Mouse (Mus musculus) liver, postnatal 0 days (tissue): Measurements from ENCODE around the gene E130116L18Rik. TPM values are rescaled to one million over a fixed set of nuclear protein-coding genes. Genes with fewer than 3 reads are reported as not detected.
"Not testable (repeated sequence)": the region's sequence is repeated elsewhere in the genome, so short reads cannot be mapped to it uniquely, and the experiment has no call there.

ENCODE experiments used
- ATAC-seq: fragments of 200-750 bp; cut with Nextera tagmentation; 2 replicates; pipeline ENCODE4 v1.8.0; 2017; ENCODE audit warnings: mild to moderate bottlenecking, moderate library complexity
- DNase-seq: peaks from one replicate; pipeline ENCODE4 v3.0.0-alpha.2; 2016
- H3K27ac ChIP-seq: fragments of 300-500 bp; sonication (generic); 2 replicates; pipeline ENCODE4 v1.5.1; 2014; ENCODE audit warnings: antibody characterized with exemption, moderate library complexity, mild to moderate bottlenecking, low read depth
- H3K27me3 ChIP-seq: fragments of 300-500 bp; sonication (generic); 2 replicates; pipeline ENCODE4 v1.6.1; 2014; ENCODE audit warnings: low read length, control low read depth, mixed read lengths; ENCODE audit not compliant: insufficient read depth
- H3K36me3 ChIP-seq: fragments of 300-500 bp; sonication (generic); replicated peaks from 2 replicates; pipeline ENCODE4 v1.6.1; 2014; ENCODE audit warnings: mild to moderate bottlenecking, control low read depth, low read length, moderate library complexity, mixed read lengths; ENCODE audit not compliant: insufficient read depth
- H3K4me1 ChIP-seq: fragments of 300-500 bp; sonication (generic); 2 replicates; pipeline ENCODE4 v1.6.1; 2014; ENCODE audit warnings: antibody characterized with exemption, mild to moderate bottlenecking, control low read depth; ENCODE audit not compliant: insufficient read depth
- H3K4me2 ChIP-seq: fragments of 300-500 bp; sonication (generic); 2 replicates; pipeline ENCODE4 v1.6.1; 2014; ENCODE audit warnings: low read depth, mild to moderate bottlenecking, low read length, moderate library complexity, mixed read lengths
- H3K4me3 ChIP-seq: fragments of 300-500 bp; sonication (generic); 2 replicates; pipeline ENCODE4 v1.5.1; 2014; ENCODE audit warnings: low read depth, low read length
- H3K9ac ChIP-seq: fragments of 300-500 bp; sonication (generic); replicated peaks from 2 replicates; pipeline ENCODE4 v1.6.1; 2014; ENCODE audit warnings: mild to moderate bottlenecking, moderate library complexity
- H3K9me3 ChIP-seq: fragments of 300-500 bp; sonication (generic); 2 replicates; pipeline ENCODE4 v1.6.1; 2016; ENCODE audit warnings: mild to moderate bottlenecking, control low read depth, low read length, mixed read lengths
- CTCF ChIP-seq: sonication (generic); IDR thresholded peaks from 2 replicates; pipeline ENCODE4 v1.5.1; 2016; ENCODE audit warnings: antibody characterized with exemption, low read depth
- EP300 ChIP-seq: IDR thresholded peaks from 2 replicates; pipeline ENCODE4 v1.6.1; 2016; ENCODE audit warnings: antibody characterized with exemption, low read depth, mild to moderate bottlenecking
- WGBS: fragments of 180-500 bp; shearing (Covaris S2); extraction: QIAGEN DNeasy Blood & Tissue Kit; methylation state at CpG from one replicate; pipeline ENCODE4 v1.1.7; 2014; ENCODE audit not compliant: insufficient replicate concordance; 5-methylcytosine and 5-hydroxymethylcytosine counted together
- polyA plus RNA-seq: library from polyadenylated mRNA; unstranded; fragments of >200 nt; fragmentation: Nextera tagmentation; extraction: Ambion mirVana; gene quantifications from 2 replicates; pipeline ENCODE4 v1.2.1, GENCODE M21; 2015

E130116L18Rik gene
- polyA plus RNA-seq, 1 experiment from 2014 or later: not detected

- no peaks in the 10 kb centered on the region for H3K27me3 ChIP-seq
- DNase-seq: no peak
- H3K4me1 ChIP-seq: peaks cover 8% of the 10 kb centered on the region
- H3K27ac ChIP-seq: 0 out of 2 replicates have a peak overlapping the region, but pooled peaks have one; percentile 11
- H3K9me3 ChIP-seq: no peaks in the 10 kb centered on the region
- TF ChIP-seq EP300: no peak
- TF ChIP-seq CTCF: no peak
- H3K4me2 ChIP-seq: no peak overlapping the region
- H3K4me3 ChIP-seq: no peak overlapping the region
- H3K9ac ChIP-seq: no peak overlapping the region
- ATAC-seq: no peak
- H3K36me3 ChIP-seq: peaks cover 30% of the 10 kb centered on the region
- 70% methylated on average over 8 of the region's 8 CpGs for WGBS
Measured at GRCm38 (mm10) chr5:25252825-25253544, 30.0 kb upstream of the E130116L18Rik start.

GRCm38 (mm10) chr5:25252423-25252822, 29.5 kb upstream of the E130116L18Rik start:
- Histone ChIP-seq H3K27ac (peak overlapping the region; percentile 55; the same call in 1 of the 2 replicates), H3K4me1 (peaks cover 8% of the 10 kb centered on the region), H3K9me3 (no peaks in the 10 kb centered on the region), H3K27me3 (no peaks in the 10 kb centered on the region), H3K36me3 (peaks cover 27% of the 10 kb centered on the region), H3K4me3 (no peak overlapping the region), H3K9ac (no peak overlapping the region), H3K4me2 (no peak overlapping the region)
- TF ChIP-seq CTCF (no peak), EP300 (no peak)
- DNase-seq: no peak
- peak; percentile 33; the same call in 1 of the 2 replicates for ATAC-seq
- 55% methylated on average over 2 of the region's 2 CpGs for WGBS

- 0 out of 2 replicates have a peak, but pooled peaks have one; percentile 40 for ATAC-seq
- no peak for DNase-seq
- Histone ChIP-seq H3K9ac (no peak overlapping the region), H3K9me3 (no peaks in the 10 kb centered on the region), H3K27ac (peak overlapping the region; percentile 53), H3K36me3 (peaks cover 7% of the 10 kb centered on the region; the same call in 1 of the 2 replicates), H3K4me2 (no peak overlapping the region), H3K4me1 (peaks cover 3% of the 10 kb centered on the region; the same call in 1 of the 2 replicates), H3K4me3 (no peak overlapping the region), H3K27me3 (no peaks in the 10 kb centered on the region)
- WGBS: 53% methylated on average over 3 of the region's 3 CpGs
- TF ChIP-seq EP300 (no peak), CTCF (no peak)
Measured at GRCm38 (mm10) chr5:25247036-25247435, 24.1 kb upstream of the E130116L18Rik start.

GRCm38 (mm10) chr5:25246473-25246865, 23.5 kb upstream of the E130116L18Rik start:
- Histone ChIP-seq H3K9ac (no peak overlapping the region), H3K4me2 (no peak overlapping the region), H3K27ac (peak overlapping the region; percentile 53), H3K9me3 (no peaks in the 10 kb centered on the region), H3K36me3 (peaks cover 6% of the 10 kb centered on the region; the same call in 1 of the 2 replicates), H3K4me3 (no peak overlapping the region), H3K27me3 (no peaks in the 10 kb centered on the region), H3K4me1 (peaks cover 3% of the 10 kb centered on the region; the same call in 1 of the 2 replicates)
- ATAC-seq: no peak
- TF ChIP-seq CTCF (no peak), EP300 (no peak)
- DNase-seq: no peak
- WGBS: 56% methylated on average over 1 of the region's 1 CpGs

GRCm38 (mm10) chr5:25245806-25246472, 23.0 kb upstream of the E130116L18Rik start:
- TF ChIP-seq EP300: no peak
- no peak for TF ChIP-seq CTCF
- Histone ChIP-seq H3K27ac (peak overlapping the region; percentile 53), H3K9ac (no peak overlapping the region), H3K4me3 (no peak overlapping the region), H3K4me2 (no peak overlapping the region), H3K4me1 (peaks cover 3% of the 10 kb centered on the region; the same call in 1 of the 2 replicates), H3K27me3 (no peaks in the 10 kb centered on the region), H3K36me3 (peaks cover 2% of the 10 kb centered on the region; the same call in 1 of the 2 replicates), H3K9me3 (no peaks in the 10 kb centered on the region)
- WGBS: 75% methylated on average over 10 of the region's 10 CpGs
- ATAC-seq (no peak), DNase-seq (no peak)

- no peak for DNase-seq
- no peak overlapping the region for H3K4me3 ChIP-seq
- 66% methylated on average over 6 of the region's 6 CpGs for WGBS
Measured at GRCm38 (mm10) chr5:25243101-25243500, 20.1 kb upstream of the E130116L18Rik start.

GRCm38 (mm10) chr5:25224377-25224776, 1.4 kb upstream of the E130116L18Rik start:
- H3K27ac ChIP-seq: not testable (repeated sequence)
- WGBS: 64% methylated on average over 1 of the region's 1 CpGs

More at GRCm38 (mm10) chr5:25243101-25243500, 20.1 kb upstream of the E130116L18Rik start:
- Histone ChIP-seq H3K27me3 (no peaks in the 10 kb centered on the region), H3K4me2 (no peak overlapping the region), H3K36me3 (no peaks in the 10 kb centered on the region), H3K4me1 (peaks cover 3% of the 10 kb centered on the region; the same call in 1 of the 2 replicates), H3K9ac (no peak overlapping the region), H3K9me3 (no peaks in the 10 kb centered on the region), H3K27ac (no peak overlapping the region)
- no peak for ATAC-seq
- TF ChIP-seq CTCF (no peak), EP300 (no peak)

More at GRCm38 (mm10) chr5:25224377-25224776, 1.4 kb upstream of the E130116L18Rik start:
- not testable (repeated sequence) for DNase-seq, H3K9ac ChIP-seq, ATAC-seq, H3K36me3 ChIP-seq, H3K4me3 ChIP-seq, H3K4me1 ChIP-seq, H3K4me2 ChIP-seq, H3K27me3 ChIP-seq, H3K9me3 ChIP-seq
